Mouse (Mus musculus) R1 (cell line): ENCODE data around the gene Hoxa3.
A peak's percentile ranks its signal among the peaks of the same experiment; 100 is the strongest.

Experiments
- DNase-seq: peaks from one replicate; pipeline ENCODE4 v3.0.0-alpha.2; 2018; ENCODE audit warnings: low read depth, low spot score

Gene Hoxa3

GRCm38 (mm10) chr6:52185222-52185621, 27.9 kb downstream of the Hoxa3 start:
- no peak for DNase-seq

- DNase-seq = no peak
Measured at GRCm38 (mm10) chr6:52184668-52185067, 28.5 kb downstream of the Hoxa3 start.

GRCm38 (mm10) chr6:52183311-52184080, 29.6 kb downstream of the Hoxa3 start:
- DNase-seq = no peak

GRCm38 (mm10) chr6:52182793-52183192, 30.3 kb downstream of the Hoxa3 start:
- DNase-seq = no peak

GRCm38 (mm10) chr6:52182030-52182429, 31.1 kb downstream of the Hoxa3 start:
- DNase-seq = no peak

GRCm38 (mm10) chr6:52180726-52181125, 32.4 kb downstream of the Hoxa3 start:
- no peak for DNase-seq

- no peak for DNase-seq
Measured at GRCm38 (mm10) chr6:52180213-52180710, 32.9 kb downstream of the Hoxa3 start.

- DNase-seq = no peak
Measured at GRCm38 (mm10) chr6:52179690-52180089, 33.4 kb downstream of the Hoxa3 start.

GRCm38 (mm10) chr6:52178918-52179665, 34.0 kb downstream of the Hoxa3 start:
- DNase-seq = no peak

- no peak for DNase-seq
Measured at GRCm38 (mm10) chr6:52177806-52178205, 35.3 kb downstream of the Hoxa3 start.

- DNase-seq = no peak
Measured at GRCm38 (mm10) chr6:52177061-52177735, 35.9 kb downstream of the Hoxa3 start, which contains the start of gene 5730596B20Rik. Gene 5730596B20Rik, plus strand, starts transcription at chr6:52177498.

GRCm38 (mm10) chr6:52176391-52176790, 36.7 kb downstream of the Hoxa3 start:
- DNase-seq = no peak

- DNase-seq = no peak
Measured at GRCm38 (mm10) chr6:52175864-52176263, 37.3 kb downstream of the Hoxa3 start.

- DNase-seq = peak; percentile 77
Measured at GRCm38 (mm10) chr6:52174968-52175751, 38.0 kb downstream of the Hoxa3 start.

- no peak for DNase-seq
Measured at GRCm38 (mm10) chr6:52173648-52174047, 39.5 kb downstream of the Hoxa3 start.

- peak; percentile 97 for DNase-seq
Measured at GRCm38 (mm10) chr6:52172501-52172900, 40.6 kb downstream of the Hoxa3 start.

GRCm38 (mm10) chr6:52171938-52172337, 41.2 kb downstream of the Hoxa3 start:
- no peak for DNase-seq

GRCm38 (mm10) chr6:52171331-52171730, 41.8 kb downstream of the Hoxa3 start:
- DNase-seq = no peak

- no peak for DNase-seq
Measured at GRCm38 (mm10) chr6:52170898-52171223, 42.3 kb downstream of the Hoxa3 start.

- no peak for DNase-seq
Measured at GRCm38 (mm10) chr6:52170166-52170897, 42.8 kb downstream of the Hoxa3 start.
